Mouse (Mus musculus): ENCODE measurements at regions not wholly inside any gene's neighbourhood (a gene's known extent, or its start where the extent isn't known, plus 50 kb on each side); places are given as distances from the start of the nearest gene placed in this dataset.

DNA sequence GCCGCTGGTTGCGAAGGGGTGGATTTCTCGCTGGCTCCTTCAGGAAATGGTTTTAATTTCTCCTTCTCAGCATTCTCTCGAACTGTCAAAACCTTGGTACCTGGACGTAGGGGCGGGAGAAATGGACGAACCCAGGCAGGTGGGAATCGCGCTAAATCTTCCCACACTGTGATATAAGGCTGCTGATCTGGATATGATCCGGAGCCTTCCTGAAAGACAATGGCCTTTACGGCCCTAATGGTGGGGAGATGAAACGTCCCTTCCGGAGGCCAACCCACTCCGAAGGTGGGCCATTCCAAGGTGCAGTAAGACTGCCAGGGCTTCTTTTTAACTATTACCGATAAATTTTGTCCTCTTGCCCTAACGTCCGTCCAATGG lies 279.1 kb downstream of the Gm21863 start:
- Histone ChIP-seq H3K27me3 (ENCODE audit: low read depth, poor library complexity, severe bottlenecking) (peaks cover 41% of the 10 kb centered on the region), H3K4me1 (no peaks in the 10 kb centered on the region), H3K4me3 (no peak overlapping the region), H3K27ac (no peak overlapping the region), H3K36me3 (peaks cover 52% of the 10 kb centered on the region), H3K9me3 (replicated peaks) (peaks cover 57% of the 10 kb centered on the region)
- 67% methylated on average over 17 of the region's 17 CpGs for WGBS
- DNase-seq (ENCODE audit: low spot score) = peak; percentile 57

DNA sequence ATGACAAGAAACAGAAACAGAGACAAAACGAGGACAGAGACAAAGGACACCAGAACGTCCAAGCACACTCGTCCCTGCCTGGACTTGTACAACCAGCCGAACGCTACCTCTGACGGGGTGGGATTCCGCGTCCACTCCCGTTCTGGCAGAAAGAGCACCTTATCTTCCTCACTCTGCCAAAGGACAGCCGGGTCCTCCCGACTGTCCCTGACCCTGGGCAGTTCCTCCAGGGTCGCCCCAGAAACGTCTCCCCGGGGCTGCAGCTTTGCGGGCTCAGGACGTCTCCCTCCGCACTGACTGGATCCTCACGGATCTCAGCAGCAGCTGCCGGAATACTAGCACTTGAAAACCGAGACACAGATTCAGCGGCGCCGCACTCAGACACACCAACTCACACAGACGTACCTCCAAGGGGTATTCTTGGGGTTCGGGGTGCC lies 279.6 kb downstream of the Gm21863 start:
- H3K4me3 ChIP-seq = no peak overlapping the region

More for the DNA sequence above, 279.6 kb downstream of the Gm21863 start:
- H3K36me3 ChIP-seq = peaks cover 50% of the 10 kb centered on the region
- H3K9me3 ChIP-seq (replicated peaks) = peaks cover 52% of the 10 kb centered on the region
- peak; percentile 65 for DNase-seq (ENCODE audit: low spot score)
- no peaks in the 10 kb centered on the region for H3K4me1 ChIP-seq
- no peak overlapping the region for H3K27ac ChIP-seq
- WGBS = 69% methylated on average over 25 of the region's 25 CpGs
- peaks cover 41% of the 10 kb centered on the region for H3K27me3 ChIP-seq (ENCODE audit: low read depth, poor library complexity, severe bottlenecking)

All from limb, embryonic 10.5 days (tissue).